Mouse (Mus musculus): ENCODE measurements around the gene Creb5. TPM values are rescaled to one million over a fixed set of nuclear protein-coding genes. Genes with fewer than 3 reads are reported as not detected.

The Creb5 gene
- total and polyA plus RNA-seq, 2 experiments from 2014 or later: 1.6 to 3.2 TPM

DNA sequence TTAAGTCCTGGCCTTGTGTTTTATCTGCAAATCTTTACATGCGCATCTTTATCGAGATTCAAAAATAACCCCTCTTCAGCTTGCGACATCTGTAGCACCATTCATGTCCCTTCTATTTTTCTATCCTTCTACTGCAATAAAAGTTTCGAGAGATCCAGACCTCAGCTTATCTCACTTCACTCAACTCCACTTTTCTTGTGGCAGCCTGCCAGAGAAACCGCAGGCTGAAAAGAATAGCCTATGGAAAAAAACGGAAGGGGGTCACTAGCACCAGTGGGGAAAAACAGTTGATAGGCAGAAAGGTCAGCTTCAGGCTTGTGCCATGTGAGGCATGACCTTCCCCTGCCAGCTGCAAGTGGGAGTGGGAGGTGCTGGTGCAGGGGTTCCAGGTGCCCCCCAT is 21.6 kb downstream of the Creb5 start:
- DNase-seq (ENCODE audit: low spot score) (no peak), ATAC-seq (ENCODE audit: low FRiP score) (no peak)
- Histone ChIP-seq H3K36me3 (ENCODE audit: insufficient read depth, low read length) (no peaks in the 10 kb centered on the region), H3K4me3 (ENCODE audit: low read depth, low read length) (no peak overlapping the region), H3K9ac (replicated peaks; ENCODE audit: low read length, poor library complexity, severe bottlenecking) (no peak overlapping the region), H3K4me1 (ENCODE audit: insufficient read depth, low read length) (no peaks in the 10 kb centered on the region), H3K4me2 (ENCODE audit: low read depth, low read length, poor library complexity, severe bottlenecking) (no peak overlapping the region), H3K27me3 (ENCODE audit: insufficient read depth, low read length) (no peaks in the 10 kb centered on the region), H3K27ac (ENCODE audit: low read depth, low read length) (no peak overlapping the region), H3K9me3 (ENCODE audit: low read length) (no peaks in the 10 kb centered on the region)
- 53% methylated on average over 6 of the region's 6 CpGs for WGBS
- TF ChIP-seq CTCF (IDR thresholded peaks at IDR 0.05): no peak

DNA sequence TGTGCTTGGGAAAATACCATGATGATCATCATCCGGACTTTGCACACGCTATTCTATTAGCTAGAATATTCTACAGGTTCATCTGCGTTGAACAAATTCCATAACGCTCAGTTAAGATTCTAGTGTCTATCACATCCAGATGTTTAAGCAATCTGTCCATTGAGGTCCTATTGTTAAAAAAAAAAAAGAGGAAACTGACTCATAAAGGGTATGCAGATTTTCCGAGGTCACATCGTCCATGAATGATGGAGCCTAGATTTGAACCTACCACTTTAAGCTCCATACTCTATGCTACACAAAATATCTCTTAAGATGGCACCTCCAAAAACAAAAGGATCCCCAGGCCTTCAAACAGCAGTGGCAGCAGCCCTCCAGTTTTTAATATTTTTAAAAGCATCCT is 26.5 kb downstream of the Creb5 start:
- Histone ChIP-seq H3K4me3 (ENCODE audit: low read depth, low read length) (no peak overlapping the region), H3K9ac (replicated peaks; ENCODE audit: low read length, poor library complexity, severe bottlenecking) (no peak overlapping the region), H3K36me3 (ENCODE audit: insufficient read depth, low read length) (no peaks in the 10 kb centered on the region), H3K27me3 (ENCODE audit: insufficient read depth, low read length) (no peaks in the 10 kb centered on the region), H3K9me3 (ENCODE audit: low read length) (no peaks in the 10 kb centered on the region), H3K4me2 (ENCODE audit: low read depth, low read length, poor library complexity, severe bottlenecking) (no peak overlapping the region), H3K4me1 (ENCODE audit: insufficient read depth, low read length) (no peaks in the 10 kb centered on the region), H3K27ac (ENCODE audit: low read depth, low read length) (no peak overlapping the region)
- 88% methylated on average over 6 of the region's 6 CpGs for WGBS
- TF ChIP-seq CTCF (IDR thresholded peaks at IDR 0.05): no peak
- no peak for DNase-seq (ENCODE audit: low spot score)
- no peak for ATAC-seq (ENCODE audit: low FRiP score)

DNA sequence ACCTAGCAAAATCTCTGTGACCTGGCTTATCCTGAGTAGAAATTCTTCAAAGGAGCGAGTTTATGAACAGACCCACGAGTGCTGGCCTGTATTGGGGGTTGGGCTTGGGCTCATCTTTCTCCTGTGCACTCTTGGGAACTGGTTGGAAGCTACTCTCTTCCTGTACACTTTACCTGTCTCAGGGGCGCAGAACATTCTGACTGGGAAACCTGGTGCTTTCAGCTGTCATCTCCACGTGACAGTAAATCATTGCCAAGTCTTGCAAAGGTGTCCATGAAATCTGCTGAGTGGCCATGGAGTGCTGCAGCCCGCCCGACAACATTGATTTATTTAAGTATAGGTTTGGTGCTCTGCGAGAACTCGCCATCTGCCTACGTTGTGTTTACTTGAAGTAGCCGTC is 27.1 kb downstream of the Creb5 start:
- no peaks in the 10 kb centered on the region for H3K4me1 ChIP-seq (ENCODE audit: insufficient read depth, low read length)
- DNase-seq (ENCODE audit: low spot score) (no peak), ATAC-seq (ENCODE audit: low FRiP score) (no peak)
- H3K27ac ChIP-seq (ENCODE audit: low read depth, low read length): no peak overlapping the region
- no peak overlapping the region for H3K4me3 ChIP-seq (ENCODE audit: low read depth, low read length)
- H3K27me3 ChIP-seq (ENCODE audit: insufficient read depth, low read length): no peaks in the 10 kb centered on the region
- H3K9ac ChIP-seq (replicated peaks; ENCODE audit: low read length, poor library complexity, severe bottlenecking): no peak overlapping the region
- H3K4me2 ChIP-seq (ENCODE audit: low read depth, low read length, poor library complexity, severe bottlenecking): no peak overlapping the region
- no peak for TF ChIP-seq CTCF (IDR thresholded peaks at IDR 0.05)
- H3K36me3 ChIP-seq (ENCODE audit: insufficient read depth, low read length): no peaks in the 10 kb centered on the region
- no peaks in the 10 kb centered on the region for H3K9me3 ChIP-seq (ENCODE audit: low read length)
- 89% methylated on average over 10 of the region's 10 CpGs for WGBS

DNA sequence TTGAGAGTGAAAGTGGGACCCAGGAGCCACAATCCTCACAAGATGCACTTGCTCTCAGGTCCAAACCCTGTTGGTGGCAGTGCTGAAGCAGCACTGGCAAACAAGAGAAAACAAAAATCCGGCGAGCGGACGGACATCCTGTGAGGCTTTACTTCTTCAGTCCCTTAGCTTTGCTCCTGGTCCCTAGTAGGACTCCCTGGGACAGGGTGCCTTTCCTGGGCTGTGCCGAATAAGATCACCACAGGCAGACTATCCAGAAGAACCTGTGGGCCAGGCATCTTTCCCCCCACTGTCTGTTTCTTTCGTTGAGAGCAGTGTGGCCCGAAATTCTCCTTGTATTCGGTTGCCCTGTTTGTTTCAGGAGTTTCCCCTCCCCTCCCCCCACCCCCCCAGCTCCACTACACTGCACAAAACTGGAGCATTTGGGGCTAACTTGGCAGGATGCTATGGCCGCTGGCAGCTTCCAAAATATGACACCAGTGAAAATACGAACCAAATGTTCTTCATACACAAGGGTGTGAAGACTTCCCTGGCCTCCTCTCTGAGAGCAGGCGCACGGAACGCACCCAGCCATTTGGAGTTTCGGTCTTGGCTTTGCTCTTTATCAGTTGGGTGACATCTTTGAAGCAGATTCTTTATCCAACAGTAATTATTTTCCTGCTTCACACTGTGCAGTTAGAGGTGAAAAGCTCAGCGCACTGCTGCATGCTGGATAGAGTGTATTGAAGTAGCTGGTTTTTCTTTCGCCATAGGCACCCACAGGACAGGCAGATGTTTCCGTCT is 32.7 kb downstream of the Creb5 start:
- DNase-seq (ENCODE audit: low spot score) (no peak), ATAC-seq (ENCODE audit: low FRiP score) (no peak)
- Histone ChIP-seq H3K9ac (replicated peaks; ENCODE audit: low read length, poor library complexity, severe bottlenecking) (no peak overlapping the region), H3K4me2 (ENCODE audit: low read depth, low read length, poor library complexity, severe bottlenecking) (no peak overlapping the region), H3K36me3 (ENCODE audit: insufficient read depth, low read length) (no peaks in the 10 kb centered on the region), H3K4me3 (ENCODE audit: low read depth, low read length) (no peak overlapping the region), H3K9me3 (ENCODE audit: low read length) (no peaks in the 10 kb centered on the region), H3K27ac (ENCODE audit: low read depth, low read length) (no peak overlapping the region), H3K27me3 (ENCODE audit: insufficient read depth, low read length) (peaks cover 4% of the 10 kb centered on the region; the same call in 1 of the 2 replicates), H3K4me1 (ENCODE audit: insufficient read depth, low read length) (no peaks in the 10 kb centered on the region)
- 74% methylated on average over 17 of the region's 17 CpGs for WGBS
- TF ChIP-seq CTCF (IDR thresholded peaks at IDR 0.05): no peak

DNA sequence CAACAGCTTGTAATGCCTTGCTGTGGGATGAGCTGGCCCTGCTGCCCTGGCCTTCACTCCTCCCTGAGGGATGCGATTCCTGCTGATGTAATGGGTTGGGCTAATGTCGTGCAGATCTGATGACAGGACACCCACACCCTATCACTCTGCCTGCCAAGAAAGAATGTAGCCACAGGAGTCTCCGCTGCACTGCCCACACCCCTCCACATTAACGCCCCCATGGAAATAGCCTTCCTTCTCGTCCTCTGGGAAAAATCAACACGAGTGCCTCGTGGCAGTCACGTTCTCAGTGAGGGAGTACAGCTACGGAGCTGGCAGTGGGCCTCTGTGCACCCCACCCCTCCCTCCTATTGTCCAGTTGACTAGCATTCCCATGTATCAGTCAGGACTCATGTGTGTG is 50.3 kb downstream of the Creb5 start:
- Histone ChIP-seq H3K9ac (replicated peaks; ENCODE audit: low read length, poor library complexity, severe bottlenecking) (no peak overlapping the region), H3K4me1 (ENCODE audit: insufficient read depth, low read length) (no peaks in the 10 kb centered on the region; the same call in 1 of the 2 replicates), H3K36me3 (ENCODE audit: insufficient read depth, low read length) (no peaks in the 10 kb centered on the region), H3K9me3 (ENCODE audit: low read length) (no peaks in the 10 kb centered on the region), H3K27me3 (ENCODE audit: insufficient read depth, low read length) (no peaks in the 10 kb centered on the region), H3K4me3 (ENCODE audit: low read depth, low read length) (no peak overlapping the region), H3K4me2 (ENCODE audit: low read depth, low read length, poor library complexity, severe bottlenecking) (no peak overlapping the region), H3K27ac (ENCODE audit: low read depth, low read length) (no peak overlapping the region)
- DNase-seq (ENCODE audit: low spot score): no peak
- 59% methylated on average over 9 of the region's 9 CpGs for WGBS
- TF ChIP-seq CTCF (IDR thresholded peaks at IDR 0.05): no peak
- ATAC-seq (ENCODE audit: low FRiP score): no peak

DNA sequence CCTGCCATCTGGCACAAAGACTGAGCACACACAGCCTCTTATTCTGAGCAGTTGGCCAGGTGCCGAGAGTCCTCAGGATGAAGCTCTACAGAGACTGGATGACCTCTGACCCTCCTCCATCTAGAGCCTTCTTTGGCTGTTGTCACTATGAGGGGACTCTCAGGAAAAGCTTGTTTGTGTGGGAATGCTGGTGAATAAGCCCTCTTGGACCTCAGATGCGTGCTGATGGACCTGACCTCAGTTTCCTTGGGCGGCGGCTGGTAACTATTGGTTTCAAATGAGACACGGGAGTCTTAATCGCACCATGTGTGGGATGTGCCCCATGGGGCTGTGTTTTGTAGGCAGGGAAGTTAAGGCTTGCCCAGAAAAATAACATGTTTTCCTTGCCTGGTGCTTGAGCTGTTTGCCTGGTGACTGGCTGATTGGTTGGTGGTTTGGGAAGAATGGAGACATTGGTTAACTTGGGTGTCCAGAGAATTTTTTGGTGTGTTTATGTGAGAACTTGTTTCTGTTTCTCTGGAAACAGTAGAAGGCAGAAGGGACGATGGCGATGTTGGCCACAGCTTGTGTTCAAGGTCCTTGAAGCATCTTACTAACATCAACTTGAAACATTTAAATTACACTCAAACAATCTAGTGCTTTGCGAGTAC is 65.4 kb downstream of the Creb5 start:
- WGBS: 85% methylated on average over 9 of the region's 9 CpGs

More for the DNA sequence above, 65.4 kb downstream of the Creb5 start:
- TF ChIP-seq CTCF (IDR thresholded peaks at IDR 0.05): no peak
- no peak overlapping the region for H3K4me3 ChIP-seq (ENCODE audit: low read depth, low read length)
- no peaks in the 10 kb centered on the region for H3K9me3 ChIP-seq (ENCODE audit: low read length)
- DNase-seq (ENCODE audit: low spot score) (no peak), ATAC-seq (ENCODE audit: low FRiP score) (no peak)
- H3K27ac ChIP-seq (ENCODE audit: low read depth, low read length): no peak overlapping the region
- no peak overlapping the region for H3K4me2 ChIP-seq (ENCODE audit: low read depth, low read length, poor library complexity, severe bottlenecking)
- no peaks in the 10 kb centered on the region for H3K4me1 ChIP-seq (ENCODE audit: insufficient read depth, low read length)
- H3K27me3 ChIP-seq (ENCODE audit: insufficient read depth, low read length): no peaks in the 10 kb centered on the region
- no peak overlapping the region for H3K9ac ChIP-seq (replicated peaks; ENCODE audit: low read length, poor library complexity, severe bottlenecking)
- H3K36me3 ChIP-seq (ENCODE audit: insufficient read depth, low read length): no peaks in the 10 kb centered on the region
